Comparison of ENCODE assay signal across 9 mouse cellular contexts in genomic region chr19:8803204-8803780, GRCm38 (mm10). TPM values are rescaled to one million over a fixed set of nuclear protein-coding genes. Genes with fewer than 3 reads are reported as not detected.
DNase-seq lines count a peak whose midpoint lies in the region; ATAC-seq and TF ChIP-seq lines count a peak whose summit lies in the region.
"Had no signal": no experiment of that assay in that cellular context is flagged by ENCODE, and none has a peak within 500 bp of the region (broad histone marks: within the 10 kb centered on the region; RNA-seq: fewer than 3 reads in every experiment).

No protein-coding gene starts in this region.

- H3K27me3 ChIP-seq in kidney, embryonic 14.5 days (ENCODE audit: control insufficient read depth, insufficient read depth, low read length): no peaks in the 10 kb centered on the region
- no peaks in the 10 kb centered on the region for H3K27me3 ChIP-seq in embryonic facial prominence, embryonic 10.5 days (replicated peaks; ENCODE audit: low read depth, poor library complexity, severe bottlenecking)
- no peaks in the 10 kb centered on the region for H3K27me3 ChIP-seq in intestine, embryonic 14.5 days (replicated peaks; ENCODE audit: control insufficient read depth, insufficient read depth, low read length)
- no peaks in the 10 kb centered on the region for H3K27me3 ChIP-seq in midbrain, postnatal 0 days (ENCODE audit: insufficient read depth, low read length)
- H3K27me3 ChIP-seq: Patski had no signal

- WGBS in kidney, embryonic 14.5 days: 94% methylated on average over 9 of the region's 9 CpGs
- 91% methylated on average over 9 of the region's 9 CpGs for WGBS in embryonic facial prominence, embryonic 10.5 days
- 88% methylated on average over 9 of the region's 9 CpGs for WGBS in intestine, embryonic 14.5 days
- WGBS in midbrain, postnatal 0 days: 79% methylated on average over 9 of the region's 9 CpGs

- H3K9ac ChIP-seq in kidney, embryonic 14.5 days (ENCODE audit: low read depth, low read length): 0 out of 2 replicates have a peak overlapping the region, but pooled peaks have one; percentile 31
- no peak overlapping the region for H3K9ac ChIP-seq in intestine, embryonic 14.5 days (ENCODE audit: low read length)
- peak overlapping the region; percentile 51; the same call in 1 of the 2 replicates for H3K9ac ChIP-seq in midbrain, postnatal 0 days (replicated peaks; ENCODE audit: low read length, poor library complexity, severe bottlenecking)

- H3K4me2 ChIP-seq in kidney, embryonic 14.5 days (replicated peaks; ENCODE audit: low read depth, low read length): peak overlapping the region; percentile 56
- H3K4me2 ChIP-seq in intestine, embryonic 14.5 days (ENCODE audit: low read length): peak overlapping the region; percentile 91
- peak overlapping the region; percentile 47 for H3K4me2 ChIP-seq in midbrain, postnatal 0 days (ENCODE audit: low read depth, low read length, poor library complexity, severe bottlenecking)

- peaks cover 15% of the 10 kb centered on the region; the same call in 1 of the 2 replicates for H3K4me1 ChIP-seq in kidney, embryonic 14.5 days (ENCODE audit: control insufficient read depth, insufficient read depth, low read length)
- H3K4me1 ChIP-seq in embryonic facial prominence, embryonic 10.5 days: peaks cover 18% of the 10 kb centered on the region
- peaks cover 15% of the 10 kb centered on the region for H3K4me1 ChIP-seq in intestine, embryonic 14.5 days (replicated peaks; ENCODE audit: control insufficient read depth, insufficient read depth, low read length)
- H3K4me1 ChIP-seq in midbrain, postnatal 0 days (ENCODE audit: insufficient read depth, low read length): peaks cover 5% of the 10 kb centered on the region; the same call in 1 of the 2 replicates

- no peak for DNase-seq in kidney, postnatal 36 days
- no peak for DNase-seq in embryonic facial prominence, embryonic 10.5 days (ENCODE audit: low spot score)
- DNase-seq in intestine, embryonic 14.5 days (ENCODE audit: low spot score): no peak
- no peak for DNase-seq in midbrain, postnatal 0 days (ENCODE audit: low spot score)
- no peak for DNase-seq in urinary bladder, postnatal 4 days (ENCODE audit: low spot score in 2 of 2)
- no peak for DNase-seq in kidney, adult 8-10 months
- no peak for DNase-seq in thymus, postnatal 36 days

- no peak for ATAC-seq in kidney, embryonic 14.5 days (ENCODE audit: low FRiP score, low TSS enrichment)
- ATAC-seq in intestine, embryonic 14.5 days (replicated peaks; ENCODE audit: low FRiP score, low TSS enrichment, low read depth): no peak
- ATAC-seq in midbrain, postnatal 0 days (ENCODE audit: low FRiP score): no peak

- no peak for TF ChIP-seq CTCF in midbrain, postnatal 0 days (IDR thresholded peaks at IDR 0.05)

- H3K27ac ChIP-seq in kidney, embryonic 14.5 days (ENCODE audit: low read depth, low read length): no peak overlapping the region
- H3K27ac ChIP-seq in embryonic facial prominence, embryonic 10.5 days (replicated peaks): peak overlapping the region; percentile 91
- no peak overlapping the region for H3K27ac ChIP-seq in intestine, embryonic 14.5 days (ENCODE audit: low read depth)
- peak overlapping the region; percentile 91 for H3K27ac ChIP-seq in midbrain, postnatal 0 days (ENCODE audit: low read depth, low read length)

- peak overlapping the region; percentile 61 for H3K4me3 ChIP-seq in kidney, embryonic 14.5 days (ENCODE audit: low read length)
- peak overlapping the region; percentile 71 for H3K4me3 ChIP-seq in embryonic facial prominence, embryonic 10.5 days
- no peak overlapping the region; the same call in 1 of the 2 replicates for H3K4me3 ChIP-seq in intestine, embryonic 14.5 days (ENCODE audit: low read depth, low read length)
- H3K4me3 ChIP-seq in midbrain, postnatal 0 days (ENCODE audit: low read depth, low read length): peak overlapping the region; percentile 49

- H3K36me3 ChIP-seq in kidney, embryonic 14.5 days (ENCODE audit: control insufficient read depth, insufficient read depth, low read length): peaks cover 36% of the 10 kb centered on the region
- peaks cover 55% of the 10 kb centered on the region for H3K36me3 ChIP-seq in embryonic facial prominence, embryonic 10.5 days (replicated peaks)
- peaks cover 38% of the 10 kb centered on the region for H3K36me3 ChIP-seq in intestine, embryonic 14.5 days (ENCODE audit: control insufficient read depth, insufficient read depth, low read length)
- H3K36me3 ChIP-seq in midbrain, postnatal 0 days (ENCODE audit: insufficient read depth, low read length): peaks cover 14% of the 10 kb centered on the region

- no peaks in the 10 kb centered on the region for H3K9me3 ChIP-seq in kidney, embryonic 14.5 days (ENCODE audit: control insufficient read depth, low read length)
- no peaks in the 10 kb centered on the region for H3K9me3 ChIP-seq in embryonic facial prominence, embryonic 10.5 days
- H3K9me3 ChIP-seq in intestine, embryonic 14.5 days (ENCODE audit: control insufficient read depth, low read length): no peaks in the 10 kb centered on the region
- H3K9me3 ChIP-seq in midbrain, postnatal 0 days (ENCODE audit: low read length): no peaks in the 10 kb centered on the region

RNA-seq across cellular contexts. Expression of gene Zbtb3, which starts 0.9 kb away (rescaled TPM):
- 4.0 and 5.1 TPM in 2 replicates for polyA plus RNA-seq in kidney, embryonic 14.5 days (2014; fragmentation: Nextera tagmentation; extraction: Ambion mirVana)
- 6.5 and 6.9 TPM in 2 replicates for polyA plus RNA-seq in embryonic facial prominence, embryonic 10.5 days (2016; fragmentation: Nextera tagmentation; extraction: Ambion mirVana)
- 4.2 and 4.3 TPM in 2 replicates for polyA plus RNA-seq in intestine, embryonic 14.5 days (2014; fragmentation: Nextera tagmentation; extraction: Ambion mirVana)
- total RNA-seq in midbrain, postnatal 0 days (2014; rRNA removed): 6.0 and 6.2 TPM in 2 replicates
- polyA plus RNA-seq in midbrain, postnatal 0 days (2015; fragmentation: Nextera tagmentation; extraction: Ambion mirVana): 3.2 and 4.5 TPM in 2 replicates

RNA-seq across cellular contexts. Expression of gene Polr2g, which starts 4.9 kb away (rescaled TPM):
- 188 and 230 TPM in 2 replicates for polyA plus RNA-seq in kidney, embryonic 14.5 days (2014; fragmentation: Nextera tagmentation; extraction: Ambion mirVana)
- polyA plus RNA-seq in embryonic facial prominence, embryonic 10.5 days (2016; fragmentation: Nextera tagmentation; extraction: Ambion mirVana): 193 and 205 TPM in 2 replicates
- polyA plus RNA-seq in intestine, embryonic 14.5 days (2014; fragmentation: Nextera tagmentation; extraction: Ambion mirVana): 148 and 151 TPM in 2 replicates
- total RNA-seq in midbrain, postnatal 0 days (2014; rRNA removed): 67.2 and 67.5 TPM in 2 replicates
- polyA plus RNA-seq in midbrain, postnatal 0 days (2015; fragmentation: Nextera tagmentation; extraction: Ambion mirVana): 163 and 171 TPM in 2 replicates

RNA-seq across cellular contexts. Expression of gene Ttc9c, which starts 15.8 kb away (rescaled TPM):
- polyA plus RNA-seq in kidney, embryonic 14.5 days (2014; fragmentation: Nextera tagmentation; extraction: Ambion mirVana): 40.0 and 61.0 TPM in 2 replicates
- 83.8 and 85.6 TPM in 2 replicates for polyA plus RNA-seq in embryonic facial prominence, embryonic 10.5 days (2016; fragmentation: Nextera tagmentation; extraction: Ambion mirVana)
- polyA plus RNA-seq in intestine, embryonic 14.5 days (2014; fragmentation: Nextera tagmentation; extraction: Ambion mirVana): 38.5 and 48.4 TPM in 2 replicates
- total RNA-seq in midbrain, postnatal 0 days (2014; rRNA removed): 63.0 and 63.8 TPM in 2 replicates
- 38.8 and 45.3 TPM in 2 replicates for polyA plus RNA-seq in midbrain, postnatal 0 days (2015; fragmentation: Nextera tagmentation; extraction: Ambion mirVana)

RNA-seq across cellular contexts. Expression of gene Hnrnpul2, which starts 16.5 kb away (rescaled TPM):
- 9.3 and 10.5 TPM in 2 replicates for polyA plus RNA-seq in kidney, embryonic 14.5 days (2014; fragmentation: Nextera tagmentation; extraction: Ambion mirVana)
- polyA plus RNA-seq in embryonic facial prominence, embryonic 10.5 days (2016; fragmentation: Nextera tagmentation; extraction: Ambion mirVana): 4.8 and 5.0 TPM in 2 replicates
- 6.5 and 7.7 TPM in 2 replicates for polyA plus RNA-seq in intestine, embryonic 14.5 days (2014; fragmentation: Nextera tagmentation; extraction: Ambion mirVana)
- 25.9 and 36.2 TPM in 2 replicates for total RNA-seq in midbrain, postnatal 0 days (2014; rRNA removed)
- polyA plus RNA-seq in midbrain, postnatal 0 days (2015; fragmentation: Nextera tagmentation; extraction: Ambion mirVana): 4.6 and 5.5 TPM in 2 replicates

RNA-seq across cellular contexts. Expression of gene Taf6l, which starts 17.1 kb away (rescaled TPM):
- 21.7 and 22.9 TPM in 2 replicates for polyA plus RNA-seq in kidney, embryonic 14.5 days (2014; fragmentation: Nextera tagmentation; extraction: Ambion mirVana)
- 44.7 and 46.3 TPM in 2 replicates for polyA plus RNA-seq in embryonic facial prominence, embryonic 10.5 days (2016; fragmentation: Nextera tagmentation; extraction: Ambion mirVana)
- polyA plus RNA-seq in intestine, embryonic 14.5 days (2014; fragmentation: Nextera tagmentation; extraction: Ambion mirVana): 17.2 and 18.9 TPM in 2 replicates
- total RNA-seq in midbrain, postnatal 0 days (2014; rRNA removed): 32.5 and 38.7 TPM in 2 replicates
- polyA plus RNA-seq in midbrain, postnatal 0 days (2015; fragmentation: Nextera tagmentation; extraction: Ambion mirVana): 25.2 and 26.4 TPM in 2 replicates

Comparison
In these comparisons a context has a peak if more than half of its experiments do, and no peak if none do; other contexts are left out.
1. H3K27ac ChIP-seq: peak in embryonic facial prominence, embryonic 10.5 days (single experiment) and midbrain, postnatal 0 days (single experiment); none in kidney, embryonic 14.5 days (single experiment) and intestine, embryonic 14.5 days (single experiment).
2. Peak in every context shown above with its lines, with median percentiles within 50 percentile points of each other: H3K4me2 ChIP-seq.